Mouse (Mus musculus) myocyte (in vitro differentiated cells): ENCODE measurements around the gene Trim65. TPM values are rescaled to one million over a fixed set of nuclear protein-coding genes. Genes with fewer than 3 reads are reported as not detected.

ENCODE experiments used
- H3K27me3 ChIP-seq: one replicate; pipeline ENCODE4 v1.6.1; 2011; ENCODE audit not compliant: control insufficient read depth, insufficient read depth, insufficient read length
- H3K36me3 ChIP-seq: one replicate; pipeline ENCODE4 v1.6.1; 2011; ENCODE audit not compliant: control insufficient read depth, insufficient read depth
- H3K4me2 ChIP-seq: one replicate; pipeline ENCODE4 v1.6.1; 2011; ENCODE audit warnings: low read depth, control low read depth
- H3K4me3 ChIP-seq: one replicate; pipeline ENCODE4 v1.5.1; 2011; ENCODE audit warnings: mild to moderate bottlenecking, control low read depth, moderate library complexity
- H3K79me2 ChIP-seq: one replicate; pipeline ENCODE4 v1.6.1; 2011; ENCODE audit not compliant: control insufficient read depth, insufficient read depth
- H3ac ChIP-seq: one replicate; pipeline ENCODE4 v1.6.1; 2011; ENCODE audit not compliant: control insufficient read depth, insufficient read length
- CEBPB ChIP-seq: IDR thresholded peaks from 2 replicates; pipeline ENCODE4 v1.6.1; 2011; ENCODE audit warnings: mild to moderate bottlenecking, moderate library complexity; ENCODE audit not compliant: poor library complexity, insufficient read depth, severe bottlenecking
- E2F4 ChIP-seq: IDR thresholded peaks from one replicate; pipeline ENCODE4 v1.6.1; 2011; ENCODE audit warnings: mild to moderate bottlenecking, control low read depth, moderate library complexity; ENCODE audit not compliant: insufficient read depth
- MAX ChIP-seq: IDR thresholded peaks from one replicate; pipeline ENCODE4 v1.6.1; 2011; ENCODE audit warnings: low read depth, mild to moderate bottlenecking, control low read depth
- MYOD1 ChIP-seq, 3 experiments: IDR thresholded peaks; one replicate each; pipeline ENCODE4 v1.6.1; 2011; ENCODE audit warnings: control low read depth in 2 of 3, low read depth in 2 of 3, mild to moderate bottlenecking in 2 of 3, moderate library complexity in 1 of 3; ENCODE audit not compliant: insufficient read length in 2 of 3, control insufficient read depth in 1 of 3
- MYOG ChIP-seq, 3 experiments: IDR thresholded peaks; one replicate each; pipeline ENCODE4 v1.6.1; 2011; ENCODE audit warnings: control low read depth in 2 of 3, low read depth in 2 of 3, mild to moderate bottlenecking in 2 of 3; ENCODE audit not compliant: insufficient read length in 2 of 3, control insufficient read depth in 1 of 3, insufficient read depth in 1 of 3
- POLR2A ChIP-seq: IDR thresholded peaks from one replicate; pipeline ENCODE4 v1.6.1; 2011; ENCODE audit warnings: low read depth, mild to moderate bottlenecking, control low read depth, moderate library complexity; ENCODE audit not compliant: insufficient read length
- POLR2AphosphoS2 ChIP-seq: IDR thresholded peaks from one replicate; pipeline ENCODE4 v1.6.1; 2011; ENCODE audit warnings: low read depth, control low read depth; ENCODE audit not compliant: insufficient read length
- REST ChIP-seq: IDR thresholded peaks from one replicate; pipeline ENCODE4 v1.6.1; 2011; ENCODE audit warnings: mild to moderate bottlenecking, control low read depth, moderate library complexity; ENCODE audit not compliant: insufficient read depth, insufficient read length
- SRF ChIP-seq: IDR thresholded peaks from one replicate; pipeline ENCODE4 v1.6.1; 2011; ENCODE audit warnings: low read depth; ENCODE audit not compliant: control insufficient read depth, insufficient read length
- TCF12 ChIP-seq: IDR thresholded peaks from one replicate; pipeline ENCODE4 v1.6.1; 2011; ENCODE audit warnings: mild to moderate bottlenecking, control low read depth; ENCODE audit not compliant: poor library complexity, insufficient read depth, severe bottlenecking
- TCF3 ChIP-seq: IDR thresholded peaks from one replicate; pipeline ENCODE4 v1.6.1; 2011; ENCODE audit warnings: low read depth, control low read depth; ENCODE audit not compliant: insufficient read length
- USF1 ChIP-seq: IDR thresholded peaks from one replicate; pipeline ENCODE4 v1.6.1; 2011; ENCODE audit warnings: low read depth, mild to moderate bottlenecking, control low read depth, moderate library complexity
- polyA plus RNA-seq: library from polyadenylated mRNA; unstranded; fragments of >200 nt; fragmentation: generic; extraction: Trizol; gene quantifications from one replicate; pipeline ENCODE4 v1.2.1, GENCODE M21; 2012; ENCODE audit warnings: missing spikeins

The Trim65 gene
- polyA plus RNA-seq, 1 experiment: 1.9 TPM

DNA sequence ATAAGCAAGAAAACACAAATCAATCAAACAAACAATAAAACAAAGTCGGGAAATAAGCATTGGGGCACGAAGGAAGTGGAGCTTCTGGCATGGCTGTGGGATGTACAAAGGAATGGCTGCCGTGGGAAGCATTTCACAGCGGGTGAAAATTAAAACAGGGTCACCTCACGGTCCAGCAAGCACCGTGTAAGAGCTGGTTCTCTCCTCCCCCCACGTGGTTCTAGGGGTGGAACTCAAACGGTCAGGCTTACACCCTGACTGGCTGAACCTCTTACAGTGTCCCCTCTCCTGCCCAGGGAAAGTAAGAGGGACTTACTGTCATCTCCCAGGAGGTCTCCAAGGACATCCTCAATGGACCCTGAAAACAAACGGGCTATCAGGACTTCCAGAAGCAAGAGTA lies 32.1 kb upstream of the Trim65 start:
- Histone ChIP-seq H3K4me2 (no peak overlapping the region), H3ac (no peak overlapping the region), H3K36me3 (peaks cover 17% of the 10 kb centered on the region), H3K4me3 (no peak overlapping the region), H3K79me2 (peaks cover 21% of the 10 kb centered on the region), H3K27me3 (no peaks in the 10 kb centered on the region)
- TF ChIP-seq MAX (no peak), E2F4 (no peak), POLR2A (no peak), REST (no peak), TCF12 (no peak), MYOG (IDR thresholded peaks at IDR 0.05; ENCODE audit: control insufficient read depth in 1 of 3, insufficient read depth in 1 of 3, insufficient read length in 2 of 3, low read depth in 2 of 3) (no peak), USF1 (no peak), POLR2AphosphoS2 (no peak)

DNA sequence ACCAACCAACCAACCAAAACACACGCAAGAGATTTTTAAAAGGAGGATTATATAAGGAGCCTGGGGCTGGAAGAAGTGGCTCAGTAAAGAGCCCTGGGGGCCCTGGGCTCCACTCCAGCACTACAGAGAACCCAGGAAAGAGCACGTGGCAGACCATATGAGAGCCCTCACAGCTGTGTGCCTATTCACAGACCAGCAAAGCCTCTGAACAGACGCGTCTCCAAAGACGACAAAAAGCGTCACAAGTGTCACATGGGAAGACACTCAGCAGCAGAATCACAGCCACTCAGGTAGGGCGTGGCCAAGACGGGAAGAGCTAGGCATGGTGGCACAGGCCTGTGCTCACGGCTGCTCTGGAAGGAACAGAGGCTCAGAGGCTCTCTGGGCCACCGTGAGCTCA lies 31.2 kb upstream of the Trim65 start:
- no peak for TF ChIP-seq TCF3
- no peak for TF ChIP-seq SRF
- no peak for TF ChIP-seq MAX
- no peak for TF ChIP-seq TCF12
- TF ChIP-seq REST: no peak
- TF ChIP-seq E2F4: no peak
- no peak for TF ChIP-seq MYOG (IDR thresholded peaks at IDR 0.05; ENCODE audit: control insufficient read depth in 1 of 3, insufficient read depth in 1 of 3, insufficient read length in 2 of 3, low read depth in 2 of 3)
- no peak for TF ChIP-seq USF1
- no peak for TF ChIP-seq POLR2AphosphoS2
- no peak for TF ChIP-seq MYOD1 (IDR thresholded peaks at IDR 0.05; ENCODE audit: control insufficient read depth in 1 of 3, insufficient read length in 2 of 3, low read depth in 2 of 3)
- no peak for TF ChIP-seq POLR2A
- Histone ChIP-seq H3K4me2 (no peak overlapping the region), H3K27me3 (no peaks in the 10 kb centered on the region)

GRCm38 (mm10) chr11:116161312-116161711 lies 30.4 kb upstream of the Trim65 start:
- H3K36me3 ChIP-seq: peaks cover 32% of the 10 kb centered on the region
- TF ChIP-seq POLR2A (no peak), REST (no peak), TCF12 (no peak), MYOD1 (IDR thresholded peaks at IDR 0.05; ENCODE audit: control insufficient read depth in 1 of 3, insufficient read length in 2 of 3, low read depth in 2 of 3) (no peak), POLR2AphosphoS2 (no peak), SRF (no peak)
- H3K27me3 ChIP-seq: no peaks in the 10 kb centered on the region
- no peak overlapping the region for H3K4me2 ChIP-seq
- no peak overlapping the region for H3ac ChIP-seq
- H3K4me3 ChIP-seq: no peak overlapping the region
- H3K79me2 ChIP-seq: peaks cover 14% of the 10 kb centered on the region

More for the DNA sequence above, 31.2 kb upstream of the Trim65 start:
- Histone ChIP-seq H3ac (no peak overlapping the region), H3K36me3 (peaks cover 25% of the 10 kb centered on the region), H3K4me3 (no peak overlapping the region), H3K79me2 (peaks cover 21% of the 10 kb centered on the region)

- Histone ChIP-seq H3ac (no peak overlapping the region), H3K79me2 (no peaks in the 10 kb centered on the region), H3K4me3 (no peak overlapping the region), H3K27me3 (no peaks in the 10 kb centered on the region), H3K4me2 (no peak overlapping the region), H3K36me3 (peaks cover 35% of the 10 kb centered on the region)
- TF ChIP-seq CEBPB (no peak), USF1 (no peak), REST (no peak), SRF (no peak), MAX (no peak), TCF3 (no peak), POLR2AphosphoS2 (no peak), MYOD1 (IDR thresholded peaks at IDR 0.05; ENCODE audit: control insufficient read depth in 1 of 3, insufficient read length in 2 of 3, low read depth in 2 of 3) (no peak), POLR2A (no peak), MYOG (IDR thresholded peaks at IDR 0.05; ENCODE audit: control insufficient read depth in 1 of 3, insufficient read depth in 1 of 3, insufficient read length in 2 of 3, low read depth in 2 of 3) (no peak), E2F4 (no peak), TCF12 (no peak)
These were observed 20.0 kb upstream of the Trim65 start for GRCm38 (mm10) chr11:116150960-116151359.

DNA sequence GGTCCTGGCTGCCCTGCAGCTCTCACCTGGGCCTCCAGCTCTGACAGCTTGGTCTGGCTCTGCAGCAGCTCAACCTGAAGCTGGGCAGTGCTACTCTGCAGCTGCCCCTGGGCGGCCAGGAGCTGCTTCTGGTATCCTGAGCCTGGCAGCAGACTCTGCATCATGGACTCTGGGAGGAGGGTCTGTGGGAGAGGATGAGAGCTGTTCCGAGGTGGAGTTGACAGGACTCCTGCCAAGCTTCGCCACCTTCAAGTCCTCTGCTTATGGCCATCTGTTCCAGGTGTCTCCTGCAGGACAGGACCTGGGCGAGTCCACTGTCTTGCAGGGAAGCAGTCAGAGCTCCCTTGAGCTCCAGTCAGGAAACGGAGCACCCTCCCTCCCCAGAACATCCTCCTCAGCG lies 18.4 kb upstream of the Trim65 start:
- peaks cover 35% of the 10 kb centered on the region for H3K36me3 ChIP-seq
- H3K27me3 ChIP-seq: no peaks in the 10 kb centered on the region
- no peaks in the 10 kb centered on the region for H3K79me2 ChIP-seq
- TF ChIP-seq SRF (no peak), TCF3 (no peak), E2F4 (no peak), MAX (no peak), TCF12 (no peak), USF1 (no peak), REST (no peak), POLR2AphosphoS2 (no peak), POLR2A (no peak), CEBPB (no peak), MYOG (IDR thresholded peaks at IDR 0.05; ENCODE audit: control insufficient read depth in 1 of 3, insufficient read depth in 1 of 3, insufficient read length in 2 of 3, low read depth in 2 of 3) (no peak), MYOD1 (IDR thresholded peaks at IDR 0.05; ENCODE audit: control insufficient read depth in 1 of 3, insufficient read length in 2 of 3, low read depth in 2 of 3) (no peak)
- no peak overlapping the region for H3K4me2 ChIP-seq
- no peak overlapping the region for H3K4me3 ChIP-seq
- no peak overlapping the region for H3ac ChIP-seq
